Mouse (Mus musculus) stomach, postnatal 0 days (tissue): ENCODE measurements at regions not wholly inside any gene's neighbourhood (a gene's known extent, or its start where the extent isn't known, plus 50 kb on each side); places are given as distances from the start of the nearest gene placed in this dataset.

ENCODE experiments used
- ATAC-seq: fragments of 200-750 bp; cut with Nextera tagmentation; 2 replicates; pipeline ENCODE4 v1.8.0; 2017; ENCODE audit not compliant: low FRiP score, low TSS enrichment
- DNase-seq: peaks from one replicate; pipeline ENCODE4 v3.0.0-alpha.2; 2016; ENCODE audit warnings: low spot score
- H3K27ac ChIP-seq: fragments of 300-500 bp; sonication (generic); replicated peaks from 2 replicates; pipeline ENCODE4 v1.5.1; 2014; ENCODE audit warnings: mild to moderate bottlenecking, control low read depth
- H3K27me3 ChIP-seq: fragments of 300-500 bp; sonication (generic); 2 replicates; pipeline ENCODE4 v1.6.1; 2014; ENCODE audit warnings: low read length; ENCODE audit not compliant: control insufficient read depth, insufficient read depth
- H3K36me3 ChIP-seq: fragments of 300-500 bp; sonication (generic); 2 replicates; pipeline ENCODE4 v1.6.1; 2014; ENCODE audit warnings: low read length, mixed read lengths; ENCODE audit not compliant: control insufficient read depth, insufficient read depth
- H3K4me1 ChIP-seq: fragments of 300-500 bp; sonication (generic); replicated peaks from 2 replicates; pipeline ENCODE4 v1.6.1; 2014; ENCODE audit warnings: antibody characterized with exemption; ENCODE audit not compliant: control insufficient read depth, insufficient read depth
- H3K4me2 ChIP-seq: fragments of 300-500 bp; sonication (generic); replicated peaks from 2 replicates; pipeline ENCODE4 v1.6.1; 2014; ENCODE audit warnings: low read depth, mild to moderate bottlenecking, control low read depth, moderate library complexity
- H3K4me3 ChIP-seq: fragments of 300-500 bp; sonication (generic); 2 replicates; pipeline ENCODE4 v1.5.1; 2014; ENCODE audit warnings: low read depth, low read length, control low read depth
- H3K9ac ChIP-seq: fragments of 300-500 bp; sonication (generic); 2 replicates; pipeline ENCODE4 v1.6.1; 2014; ENCODE audit warnings: mild to moderate bottlenecking, low read length, control low read depth, mixed read lengths
- H3K9me3 ChIP-seq: fragments of 300-500 bp; sonication (generic); 2 replicates; pipeline ENCODE4 v1.6.1; 2016; ENCODE audit warnings: low read length; ENCODE audit not compliant: control insufficient read depth
- CTCF ChIP-seq: IDR thresholded peaks from 2 replicates; pipeline ENCODE4 v1.5.1; 2016; ENCODE audit warnings: antibody characterized with exemption, low read depth, mild to moderate bottlenecking, moderate library complexity
- EP300 ChIP-seq: optimal IDR thresholded peaks from 2 replicates; pipeline ENCODE3; 2016; ENCODE audit warnings: antibody characterized with exemption
- whole genome bisulfite sequencing: fragments of 180-500 bp; shearing (Covaris S2); extraction: QIAGEN DNeasy Blood & Tissue Kit; methylation state at CpG from one replicate; pipeline ENCODE4 v1.1.7; 2014; 5-methylcytosine and 5-hydroxymethylcytosine counted together

- no peak for DNase-seq
- no peak overlapping the region for H3K4me2 ChIP-seq
- H3K27ac ChIP-seq: no peak overlapping the region
- 87% methylated on average over 6 of the region's 6 CpGs for WGBS
- H3K9me3 ChIP-seq: no peaks in the 10 kb centered on the region
- no peak overlapping the region for H3K9ac ChIP-seq
- no peaks in the 10 kb centered on the region for H3K36me3 ChIP-seq
- H3K4me1 ChIP-seq: no peaks in the 10 kb centered on the region
- TF ChIP-seq EP300 (no peak), CTCF (no peak)
- no peak for ATAC-seq
- H3K4me3 ChIP-seq: no peak overlapping the region
- no peaks in the 10 kb centered on the region for H3K27me3 ChIP-seq
Observed at GRCm38 (mm10) chr1:42567640-42568039, 127.9 kb upstream of the Pou3f3 start.

GRCm38 (mm10) chr1:42585191-42585590 is 110.4 kb upstream of the Pou3f3 start:
- 88% methylated on average over 3 of the region's 3 CpGs for WGBS
- TF ChIP-seq EP300: no peak
- no peak for TF ChIP-seq CTCF
- no peaks in the 10 kb centered on the region for H3K36me3 ChIP-seq
- no peak overlapping the region for H3K27ac ChIP-seq
- no peak for ATAC-seq
- H3K4me2 ChIP-seq: no peak overlapping the region
- no peaks in the 10 kb centered on the region for H3K27me3 ChIP-seq
- no peak for DNase-seq
- no peaks in the 10 kb centered on the region for H3K9me3 ChIP-seq
- H3K4me3 ChIP-seq: no peak overlapping the region
- H3K4me1 ChIP-seq: no peaks in the 10 kb centered on the region
- H3K9ac ChIP-seq: no peak overlapping the region

GRCm38 (mm10) chr1:42588499-42588898 is 107.1 kb upstream of the Pou3f3 start:
- no peaks in the 10 kb centered on the region for H3K36me3 ChIP-seq
- ATAC-seq: no peak
- H3K9ac ChIP-seq: no peak overlapping the region
- no peaks in the 10 kb centered on the region for H3K9me3 ChIP-seq
- 34% methylated on average over 10 of the region's 10 CpGs for WGBS
- no peak overlapping the region for H3K4me3 ChIP-seq
- no peak for DNase-seq
- H3K27ac ChIP-seq: no peak overlapping the region
- no peak for TF ChIP-seq EP300
- no peak for TF ChIP-seq CTCF
- no peaks in the 10 kb centered on the region for H3K27me3 ChIP-seq
- no peak overlapping the region for H3K4me2 ChIP-seq
- no peaks in the 10 kb centered on the region for H3K4me1 ChIP-seq

GRCm38 (mm10) chr1:42589442-42589841 is 106.1 kb upstream of the Pou3f3 start:
- TF ChIP-seq EP300 (no peak), CTCF (no peak)
- ATAC-seq: peak; percentile 53; the same call in 1 of the 2 replicates
- H3K4me1 ChIP-seq: no peaks in the 10 kb centered on the region
- H3K4me2 ChIP-seq: no peak overlapping the region
- H3K9ac ChIP-seq: no peak overlapping the region
- no peaks in the 10 kb centered on the region for H3K9me3 ChIP-seq
- no peaks in the 10 kb centered on the region for H3K27me3 ChIP-seq
- no peak overlapping the region for H3K4me3 ChIP-seq
- H3K27ac ChIP-seq: no peak overlapping the region
- 35% methylated on average over 7 of the region's 7 CpGs for WGBS
- H3K36me3 ChIP-seq: no peaks in the 10 kb centered on the region
- DNase-seq: no peak

GRCm38 (mm10) chr1:42591855-42592254 is 103.7 kb upstream of the Pou3f3 start:
- 58% methylated on average over 1 of the region's 1 CpGs for WGBS
- Histone ChIP-seq H3K4me2 (no peak overlapping the region), H3K36me3 (no peaks in the 10 kb centered on the region), H3K27ac (no peak overlapping the region), H3K27me3 (no peaks in the 10 kb centered on the region), H3K9me3 (no peaks in the 10 kb centered on the region), H3K4me1 (no peaks in the 10 kb centered on the region), H3K4me3 (no peak overlapping the region), H3K9ac (no peak overlapping the region)
- ATAC-seq (peak; percentile 80), DNase-seq (peak; percentile 18)
- TF ChIP-seq EP300 (no peak), CTCF (no peak)

GRCm38 (mm10) chr1:42597065-42597464 is 98.5 kb upstream of the Pou3f3 start:
- no peak overlapping the region for H3K4me3 ChIP-seq
- DNase-seq: no peak
- no peak overlapping the region for H3K9ac ChIP-seq
- H3K4me2 ChIP-seq: no peak overlapping the region
- WGBS: 81% methylated on average over 4 of the region's 4 CpGs
- no peaks in the 10 kb centered on the region for H3K36me3 ChIP-seq
- TF ChIP-seq EP300 (no peak), CTCF (no peak)
- no peak for ATAC-seq
- no peaks in the 10 kb centered on the region for H3K4me1 ChIP-seq
- no peak overlapping the region for H3K27ac ChIP-seq
- H3K9me3 ChIP-seq: no peaks in the 10 kb centered on the region
- no peaks in the 10 kb centered on the region for H3K27me3 ChIP-seq
